Mouse (Mus musculus): ENCODE measurements around the gene Slc47a1. TPM values are rescaled to one million over a fixed set of nuclear protein-coding genes. Genes with fewer than 3 reads are reported as not detected.
"Not testable (repeated sequence)": the region's sequence is repeated elsewhere in the genome, so short reads cannot be mapped to it uniquely, and the experiment has no call there.

Gene Slc47a1
- total RNA-seq, 1 experiment from 2014 or later, result not detected

DNA sequence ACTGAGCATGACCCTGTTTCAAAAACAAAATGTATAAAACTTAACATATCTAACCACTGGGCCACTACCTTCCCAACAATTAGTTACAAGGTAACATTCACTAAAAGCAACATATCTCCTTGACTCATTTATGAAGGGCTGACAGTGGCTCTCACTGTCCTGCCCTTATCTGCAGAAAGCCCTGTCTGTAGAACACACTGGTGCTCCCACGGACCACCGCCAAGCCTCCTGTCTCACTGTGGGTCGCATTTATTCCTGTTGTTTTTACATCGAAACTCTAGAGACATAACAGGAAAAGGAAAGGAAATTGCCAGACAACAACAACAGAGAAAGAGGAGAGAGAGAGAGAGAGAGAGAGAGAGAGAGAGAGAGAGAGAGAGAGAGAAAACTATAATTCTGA is 36.9 kb downstream of the Slc47a1 start:
- ATAC-seq (ENCODE audit: extremely low read depth, insufficient number of reproducible peaks, low FRiP score, poor library complexity, severe bottlenecking), result no peak

DNA sequence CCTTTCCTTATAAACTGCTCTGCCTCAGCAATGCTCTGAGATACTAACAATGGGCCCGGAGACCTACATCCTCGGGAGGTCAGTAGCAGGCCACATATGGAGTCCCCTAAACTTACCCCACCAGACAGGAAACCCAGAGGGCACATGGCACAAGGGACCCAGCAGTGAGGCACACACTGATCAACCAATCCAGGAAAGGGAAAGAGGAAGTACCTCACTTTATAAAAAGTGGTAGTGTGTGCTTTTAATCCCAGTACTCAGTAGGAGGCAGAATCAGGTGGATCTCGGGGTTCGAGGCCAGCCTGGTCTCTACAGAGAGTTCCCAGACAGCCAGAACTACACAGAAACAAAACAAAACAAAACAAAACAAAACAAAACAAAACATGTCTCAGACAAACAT is 37.8 kb downstream of the Slc47a1 start:
- no peak for ATAC-seq (ENCODE audit: extremely low read depth, insufficient number of reproducible peaks, low FRiP score, poor library complexity, severe bottlenecking)

DNA sequence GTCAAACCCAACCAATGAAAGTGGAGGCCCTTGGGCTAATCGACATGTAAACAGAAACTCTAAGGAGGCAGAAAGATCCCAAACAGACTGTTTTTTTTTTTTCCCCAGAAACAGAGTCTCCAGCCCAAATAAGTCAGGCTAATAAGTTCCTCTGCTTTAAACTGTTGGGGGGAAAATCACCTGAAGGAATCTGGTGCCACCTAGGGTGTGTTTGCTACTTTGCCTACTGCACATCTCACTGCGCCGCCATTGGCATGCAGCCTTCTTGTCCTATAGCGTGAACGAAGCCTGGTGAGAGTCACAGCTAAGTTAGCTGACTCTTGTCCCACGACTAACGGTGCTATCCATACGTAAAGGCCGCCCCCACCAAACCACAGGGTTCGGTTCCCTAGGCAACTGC is 40.6 kb downstream of the Slc47a1 start:
- no peak for ATAC-seq (ENCODE audit: extremely low read depth, insufficient number of reproducible peaks, low FRiP score, poor library complexity, severe bottlenecking)

DNA sequence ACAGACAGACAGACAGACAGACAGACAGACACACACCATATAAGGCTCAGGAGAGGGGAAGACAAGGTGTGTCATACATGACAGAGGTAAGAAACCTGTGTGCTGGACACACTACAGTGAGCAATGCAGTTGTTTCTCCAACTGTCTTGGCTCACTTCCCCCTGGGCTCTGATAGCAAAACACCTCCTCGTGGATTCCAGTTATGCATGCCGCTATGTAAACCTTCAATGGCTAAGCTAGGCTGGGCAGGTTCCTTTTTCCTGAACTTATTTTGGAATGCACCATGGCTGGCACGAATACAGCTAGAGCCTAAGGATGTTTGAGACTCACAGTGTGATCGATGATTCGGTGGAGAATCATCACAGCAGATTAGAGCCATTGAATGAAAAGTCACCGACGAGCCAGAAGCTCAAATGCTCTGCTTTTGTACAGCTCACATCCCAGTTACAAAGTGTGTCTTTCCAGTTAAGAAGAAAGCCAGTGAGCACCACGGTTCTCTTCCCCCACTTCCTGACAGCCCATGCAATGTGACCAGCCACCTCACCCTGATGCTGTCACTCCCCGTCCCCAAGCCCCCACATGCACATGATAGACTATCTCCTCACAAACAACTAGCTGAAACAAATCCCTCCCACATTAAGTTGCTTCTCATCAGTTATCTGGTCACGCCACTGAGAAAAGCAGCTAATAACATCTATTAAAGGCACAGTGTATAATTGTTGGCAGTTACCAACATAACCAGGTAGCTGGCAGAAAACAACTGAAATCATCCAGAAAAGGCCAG is 57.0 kb downstream of the Slc47a1 start:
- no peak for ATAC-seq (ENCODE audit: extremely low read depth, insufficient number of reproducible peaks, low FRiP score, poor library complexity, severe bottlenecking)

DNA sequence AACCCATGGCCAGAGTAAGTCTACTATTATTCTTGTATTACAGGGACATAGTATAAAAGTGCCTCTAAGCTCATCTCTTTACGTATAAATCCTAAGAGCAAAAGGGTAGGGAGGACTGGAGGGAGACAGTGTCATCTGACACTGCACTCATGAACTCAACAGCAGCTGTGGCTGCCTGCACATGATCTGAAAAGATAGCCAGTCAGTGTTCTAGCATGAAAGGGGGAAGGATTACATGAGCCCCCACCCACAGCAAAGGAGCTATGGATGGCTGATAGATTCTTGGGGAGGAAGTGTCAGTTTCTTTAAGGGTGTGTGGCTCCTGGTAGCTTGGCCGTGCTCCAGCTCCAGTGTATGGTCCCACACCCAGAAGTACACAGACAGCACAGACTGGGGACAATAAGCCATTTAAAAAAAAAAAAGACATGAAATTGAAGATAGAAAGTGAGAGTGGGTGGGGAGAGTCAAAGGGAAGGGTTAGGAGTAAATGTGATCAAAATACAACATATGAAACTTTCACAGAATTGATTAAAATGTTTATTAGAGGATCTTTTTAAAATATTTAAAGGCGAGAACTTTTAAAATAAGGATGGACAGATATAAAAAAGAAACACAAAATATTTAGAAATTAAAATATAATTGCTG is 58.1 kb downstream of the Slc47a1 start:
- no peak for ATAC-seq (ENCODE audit: extremely low read depth, insufficient number of reproducible peaks, low FRiP score, poor library complexity, severe bottlenecking)

DNA sequence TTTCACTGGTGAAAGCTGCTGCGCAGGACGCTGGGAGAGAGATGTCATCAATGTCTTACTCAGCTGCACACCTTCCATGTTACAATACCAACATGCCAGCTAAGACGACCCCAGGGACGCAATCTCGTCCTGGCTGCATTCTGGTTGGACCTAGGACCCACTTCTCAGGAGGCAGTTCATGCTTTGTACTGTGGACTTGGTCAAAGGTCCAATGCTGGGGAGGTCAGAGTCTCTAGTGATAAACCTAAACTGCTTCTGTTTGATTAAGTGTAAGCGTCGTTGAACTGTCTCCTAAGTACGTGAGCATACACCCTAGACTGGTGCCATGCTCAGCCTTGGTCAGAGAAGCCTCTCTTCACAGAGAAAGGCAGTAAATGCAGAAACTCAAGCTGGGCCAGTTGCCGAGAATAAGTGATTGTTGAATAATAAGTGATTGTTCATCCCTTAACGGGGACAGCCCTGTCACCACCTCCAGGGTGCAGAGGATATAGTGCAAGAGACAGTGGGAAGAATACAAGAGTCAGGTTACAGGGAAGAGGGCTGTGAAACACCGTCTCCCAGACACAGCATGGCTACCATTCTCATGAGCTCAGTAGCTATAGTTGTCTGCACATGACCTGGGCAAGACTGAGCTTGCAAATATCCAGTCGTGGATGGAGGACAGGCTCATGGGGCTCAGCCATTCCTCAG is 58.8 kb downstream of the Slc47a1 start:
- ATAC-seq (ENCODE audit: extremely low read depth, insufficient number of reproducible peaks, low FRiP score, poor library complexity, severe bottlenecking), result no peak

DNA sequence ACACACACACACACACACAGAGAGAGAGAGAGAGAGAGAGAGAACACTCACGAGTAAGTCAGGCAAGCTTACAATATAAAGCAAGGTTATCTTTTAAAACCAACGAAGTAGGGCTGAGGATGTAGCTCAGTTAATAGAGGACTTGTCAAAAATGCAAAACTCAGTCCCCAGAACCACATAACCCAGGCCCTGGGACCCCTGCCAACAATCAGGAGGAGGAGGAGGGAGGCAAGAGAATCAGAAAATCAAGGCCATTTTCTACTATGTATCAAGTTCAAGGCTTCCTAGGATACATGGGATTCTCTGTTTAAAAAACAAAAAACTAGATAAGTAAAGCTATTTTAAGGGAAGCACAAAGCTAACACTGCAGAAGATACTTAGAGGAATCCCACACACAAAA is 61.3 kb downstream of the Slc47a1 start:
- no peak for ATAC-seq (ENCODE audit: extremely low read depth, insufficient number of reproducible peaks, low FRiP score, poor library complexity, severe bottlenecking)

DNA sequence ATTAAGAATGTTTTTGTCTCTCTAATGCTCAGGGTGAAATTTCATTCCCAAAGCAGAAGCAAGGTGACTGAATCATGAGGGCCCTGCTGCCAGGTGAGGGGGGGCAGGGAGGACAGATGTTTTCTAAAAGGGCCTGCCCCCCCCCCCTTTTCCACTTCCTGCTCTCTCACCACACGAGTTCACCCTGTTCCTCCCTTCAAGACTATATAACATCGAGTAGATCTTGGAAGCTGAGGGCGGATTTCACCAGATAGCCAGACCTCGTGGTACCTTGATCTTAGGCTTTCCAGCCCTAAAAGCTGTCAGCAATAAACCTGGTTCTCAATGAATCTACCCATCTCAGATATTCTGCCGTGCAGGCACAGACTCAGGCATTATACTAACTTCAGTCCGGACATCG is 67.8 kb downstream of the Slc47a1 start:
- ATAC-seq (ENCODE audit: extremely low read depth, insufficient number of reproducible peaks, low FRiP score, poor library complexity, severe bottlenecking), result no peak

DNA sequence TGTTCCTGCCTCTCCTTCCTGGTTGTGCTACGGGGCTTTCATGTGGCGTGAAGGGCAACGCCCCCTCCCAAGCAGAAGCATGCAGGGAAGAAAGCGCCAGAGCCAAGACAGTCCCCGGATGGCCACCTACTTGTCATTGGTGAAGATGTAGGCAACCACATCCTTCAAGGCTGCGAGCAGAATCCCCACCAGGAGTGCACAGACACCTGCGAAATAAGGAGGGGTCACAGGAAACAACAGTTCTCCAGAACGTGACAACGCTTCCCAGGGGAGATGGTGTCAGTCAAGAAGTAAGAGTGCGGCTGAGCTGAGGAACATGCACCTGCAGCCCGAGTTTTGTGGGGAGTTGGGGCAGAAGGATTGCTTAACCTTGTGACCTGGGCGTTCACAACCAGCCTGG is 68.3 kb downstream of the Slc47a1 start:
- ATAC-seq (ENCODE audit: extremely low read depth, insufficient number of reproducible peaks, low FRiP score, poor library complexity, severe bottlenecking), result peak; percentile 25; the same call in 1 of the 2 replicates

DNA sequence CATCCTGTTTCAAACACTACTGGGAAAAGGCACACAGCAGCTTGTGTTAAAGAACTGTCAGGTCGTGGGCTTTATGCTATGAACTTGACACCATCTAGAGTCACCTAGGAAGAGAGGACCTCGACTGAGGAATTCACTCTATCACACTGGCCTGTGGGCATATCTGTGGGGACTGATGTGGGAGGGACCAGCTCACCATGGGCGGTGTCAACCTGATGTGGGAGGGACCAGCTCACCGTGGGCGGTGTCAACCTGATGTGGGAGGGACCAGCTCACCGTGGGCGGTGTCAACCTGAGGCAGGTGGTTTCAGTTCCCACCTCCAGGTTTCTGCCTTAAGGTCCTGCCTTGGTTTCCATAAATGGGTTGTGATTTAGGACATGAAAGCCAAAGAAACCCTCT is 70.3 kb downstream of the Slc47a1 start:
- ATAC-seq (ENCODE audit: extremely low read depth, insufficient number of reproducible peaks, low FRiP score, poor library complexity, severe bottlenecking), result no peak

DNA sequence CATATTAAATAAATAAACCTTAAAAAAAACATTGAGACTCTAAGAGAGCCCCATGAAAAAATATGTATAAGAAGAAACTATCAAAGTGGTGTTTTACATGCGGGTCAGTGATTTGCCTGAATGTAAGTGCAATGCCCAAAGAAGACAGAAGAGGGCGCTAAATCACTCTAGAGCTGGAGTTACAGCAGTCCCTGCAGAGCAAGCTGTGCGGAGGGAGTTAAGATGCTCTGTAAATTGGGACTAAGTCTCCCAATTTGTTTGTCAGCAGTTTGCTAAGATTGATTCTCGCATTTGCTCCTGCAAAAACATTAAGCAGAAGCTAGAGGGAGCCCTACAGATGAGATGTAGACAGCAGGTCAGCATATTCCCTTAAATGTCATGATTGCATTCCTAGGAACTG is 72.8 kb downstream of the Slc47a1 start:
- ATAC-seq (ENCODE audit: extremely low read depth, insufficient number of reproducible peaks, low FRiP score, poor library complexity, severe bottlenecking), result no peak

DNA sequence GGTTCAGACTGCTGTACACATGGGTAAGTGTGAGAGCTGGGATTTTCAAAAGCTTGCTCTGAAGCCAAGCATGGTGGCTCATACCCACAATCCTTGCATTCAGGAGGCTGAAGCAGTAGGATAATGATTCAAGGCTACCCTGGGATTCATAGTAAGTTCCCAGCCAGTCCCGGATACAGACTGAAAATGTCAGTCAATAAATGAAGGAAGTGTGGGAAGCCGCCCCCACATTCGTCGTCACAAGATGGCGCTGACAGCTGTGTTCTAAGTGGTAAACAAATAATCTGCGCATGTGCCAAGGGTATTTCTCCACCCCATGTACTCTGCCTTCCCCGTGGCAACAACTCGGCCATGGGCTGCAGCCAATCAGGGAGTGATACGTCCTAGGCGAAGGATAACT is 73.6 kb downstream of the Slc47a1 start:
- ATAC-seq (ENCODE audit: extremely low read depth, insufficient number of reproducible peaks, low FRiP score, poor library complexity, severe bottlenecking), result not testable (repeated sequence)

DNA sequence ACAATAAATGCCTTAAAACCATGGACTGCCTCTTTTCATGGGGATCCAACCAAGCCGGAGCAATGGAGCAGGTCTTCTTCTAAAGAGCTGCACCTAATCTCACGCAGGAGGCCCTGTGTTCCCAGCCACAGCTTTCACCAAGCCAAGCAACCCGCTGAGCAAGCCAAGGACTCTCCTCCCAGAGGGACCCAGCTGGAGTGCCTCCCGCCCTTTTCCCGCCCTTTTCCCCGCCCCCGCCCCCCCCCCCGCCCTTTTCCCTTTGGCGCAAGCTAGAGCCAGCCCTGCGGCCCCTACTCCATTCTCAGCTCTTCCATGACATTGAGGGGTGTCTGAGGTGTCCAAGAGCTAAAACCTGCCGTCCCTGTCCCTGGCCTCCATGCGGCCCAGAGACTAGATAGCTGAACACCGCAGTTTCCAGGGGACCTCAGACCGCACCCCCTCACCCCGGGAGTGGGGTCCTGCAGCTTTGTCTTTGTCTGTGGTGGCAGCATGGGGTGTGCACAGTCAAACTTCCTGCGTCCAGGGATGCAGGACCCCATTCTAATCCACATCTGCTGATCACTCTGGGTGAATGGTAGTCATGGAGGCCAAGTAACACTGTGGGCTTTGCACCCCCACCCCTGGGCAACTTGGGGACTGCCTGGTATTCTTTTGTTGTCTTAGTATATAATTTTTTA is 77.3 kb downstream of the Slc47a1 start:
- no peak for ATAC-seq (ENCODE audit: extremely low read depth, insufficient number of reproducible peaks, low FRiP score, poor library complexity, severe bottlenecking)

DNA sequence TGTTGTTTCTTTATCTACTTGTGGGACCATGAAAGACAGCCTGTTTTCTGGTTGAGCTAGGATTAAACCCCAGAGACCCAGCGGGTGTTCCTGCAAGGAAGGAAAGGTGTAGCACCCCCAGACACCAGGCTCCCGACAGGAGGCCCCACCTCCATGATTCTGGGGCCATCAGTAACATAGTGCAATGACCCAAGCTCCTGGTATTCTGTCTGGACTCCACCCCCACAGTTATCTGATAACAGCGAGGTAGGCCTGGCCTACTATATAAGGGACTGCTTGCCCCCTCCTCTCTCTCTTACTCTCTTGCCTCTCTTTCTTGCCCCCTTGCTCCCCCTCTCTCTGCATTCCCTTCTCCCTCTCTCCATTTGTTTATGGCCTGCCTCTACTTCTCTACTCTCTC is 77.9 kb downstream of the Slc47a1 start:
- no peak for ATAC-seq (ENCODE audit: extremely low read depth, insufficient number of reproducible peaks, low FRiP score, poor library complexity, severe bottlenecking)

DNA sequence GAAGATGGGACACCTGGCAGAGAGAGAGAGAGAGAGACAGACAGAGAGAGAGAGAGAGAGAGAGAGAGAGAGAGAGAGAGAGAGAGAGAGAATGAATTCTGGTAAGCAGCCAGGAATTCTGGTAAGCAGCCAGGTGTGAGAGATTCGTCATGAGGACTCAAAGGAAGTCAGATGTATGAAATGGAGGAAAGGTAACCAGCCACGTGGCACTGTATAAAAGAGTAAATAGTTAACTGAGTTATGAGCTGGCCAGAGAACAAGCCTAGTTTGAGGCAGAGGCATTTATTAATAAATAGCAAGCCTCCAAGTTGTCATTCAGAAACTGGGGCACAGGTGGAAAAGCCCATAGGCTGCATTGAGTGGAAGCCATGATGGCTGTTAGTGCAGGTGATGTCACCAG is 80.2 kb downstream of the Slc47a1 start:
- no peak for ATAC-seq (ENCODE audit: extremely low read depth, insufficient number of reproducible peaks, low FRiP score, poor library complexity, severe bottlenecking)

DNA sequence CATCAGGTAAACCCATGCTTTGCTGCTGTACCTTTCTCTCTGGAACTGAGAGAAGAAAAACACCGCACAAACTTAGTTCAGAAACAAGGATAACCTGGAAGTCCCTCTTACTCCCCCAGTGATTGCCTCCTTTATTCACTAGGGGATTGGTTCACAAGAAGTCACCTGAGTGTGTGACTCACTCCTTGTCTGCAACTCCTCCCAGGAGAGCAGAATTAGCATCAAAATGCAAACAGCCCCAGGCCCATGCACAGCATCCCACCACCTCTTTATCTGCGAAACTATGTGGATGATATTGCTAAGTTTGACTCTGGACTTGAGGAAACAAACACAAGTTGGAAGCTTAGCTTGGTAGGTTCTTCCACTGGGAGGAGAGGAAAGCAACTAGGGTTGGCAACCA is 80.8 kb downstream of the Slc47a1 start:
- ATAC-seq (ENCODE audit: extremely low read depth, insufficient number of reproducible peaks, low FRiP score, poor library complexity, severe bottlenecking), result no peak

DNA sequence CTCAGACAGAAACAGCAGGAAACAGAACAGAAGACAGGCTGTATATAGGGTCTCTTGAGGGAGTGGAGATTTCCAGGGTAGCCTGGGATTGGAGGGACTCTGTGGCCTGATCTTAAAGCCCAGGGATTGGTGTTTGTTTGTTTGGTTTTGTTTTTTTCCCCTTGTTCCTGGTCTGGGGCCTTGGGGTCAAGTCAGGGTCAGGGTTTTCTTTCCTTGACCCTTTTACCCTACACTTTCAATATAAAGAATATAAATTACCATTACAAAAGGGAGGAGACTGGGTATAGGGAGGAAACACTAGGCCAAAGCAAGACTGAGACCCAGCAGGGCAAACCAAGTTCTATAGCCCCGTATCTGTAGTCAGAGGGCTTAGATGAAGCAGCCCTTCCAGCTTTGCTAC is 81.6 kb downstream of the Slc47a1 start:
- no peak for ATAC-seq (ENCODE audit: extremely low read depth, insufficient number of reproducible peaks, low FRiP score, poor library complexity, severe bottlenecking)

DNA sequence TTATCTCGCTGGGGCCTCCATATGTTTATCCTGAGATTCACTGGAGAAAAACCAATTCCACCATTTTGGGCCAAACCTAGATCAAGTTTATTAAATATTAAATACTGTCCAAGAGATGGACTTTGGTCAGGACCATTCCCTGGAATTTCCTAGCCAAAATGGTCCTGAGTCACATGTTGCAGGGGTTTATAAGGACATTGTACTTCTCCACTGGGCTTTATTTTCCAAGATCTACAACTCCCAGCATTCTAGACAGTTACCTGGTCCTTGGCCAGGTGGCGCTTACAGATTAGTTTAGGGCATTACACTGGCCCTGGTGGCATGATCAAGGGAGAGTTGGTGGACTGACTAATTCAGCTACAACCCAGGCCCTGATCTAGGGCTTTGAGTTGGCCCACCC is 82.6 kb downstream of the Slc47a1 start:
- no peak for ATAC-seq (ENCODE audit: extremely low read depth, insufficient number of reproducible peaks, low FRiP score, poor library complexity, severe bottlenecking)

DNA sequence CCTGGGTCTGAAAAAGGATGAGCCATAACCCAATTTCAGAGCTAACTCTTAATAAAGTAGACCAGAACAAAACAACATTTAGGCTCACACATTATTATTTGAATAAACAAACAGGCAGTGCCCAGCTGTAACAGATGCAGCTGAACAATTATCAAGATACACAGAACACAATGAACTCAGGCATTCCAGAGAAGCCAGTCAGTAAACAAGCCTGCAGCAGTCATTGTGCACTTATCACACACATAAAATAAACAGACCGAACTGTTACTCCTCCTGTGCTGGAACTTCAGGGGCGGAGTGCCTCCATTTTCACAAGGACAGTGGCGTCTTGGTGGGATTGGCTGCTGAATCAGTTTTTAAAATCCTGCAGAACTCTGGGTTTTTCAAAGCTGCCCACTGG is 83.7 kb downstream of the Slc47a1 start:
- ATAC-seq (ENCODE audit: extremely low read depth, insufficient number of reproducible peaks, low FRiP score, poor library complexity, severe bottlenecking), result no peak
